Mouse (Mus musculus) G1E (cell line): Measurements from ENCODE around the gene Hsd17b3. TPM values are rescaled to one million over a fixed set of nuclear protein-coding genes. Genes with fewer than 3 reads are reported as not detected.

Source experiments
- ATAC-seq: 2 replicates; pipeline ENCODE4 v1.8.0; 2016; ENCODE audit warnings: mild to moderate bottlenecking; ENCODE audit not compliant: insufficient number of reproducible peaks, poor library complexity, low FRiP score, severe bottlenecking; ENCODE audit errors: extremely low read depth
- DNase-seq: peaks from one replicate; pipeline ENCODE4 v3.0.0; 2012; ENCODE audit warnings: low spot score
- H3K27me3 ChIP-seq: 2 replicates; pipeline ENCODE4 v1.6.1; 2012; ENCODE audit warnings: mild to moderate bottlenecking, low read length, inconsistent platforms; ENCODE audit not compliant: insufficient read depth
- H3K36me3 ChIP-seq: replicated peaks from 2 replicates; pipeline ENCODE3; 2012; ENCODE audit warnings: mild to moderate bottlenecking, inconsistent platforms
- H3K4me1 ChIP-seq: 2 replicates; pipeline ENCODE4 v1.6.1; 2012; ENCODE audit warnings: low read depth, low read length, inconsistent platforms, mixed read lengths; ENCODE audit not compliant: insufficient read depth
- H3K4me3 ChIP-seq: 2 replicates; pipeline ENCODE4 v1.5.1; 2012; ENCODE audit warnings: low read depth, mild to moderate bottlenecking, inconsistent platforms, low read length, moderate library complexity, mixed read lengths
- H3K9me3 ChIP-seq: replicated peaks from 2 replicates; pipeline ENCODE4 v1.6.1; 2012; ENCODE audit warnings: inconsistent platforms
- CTCF ChIP-seq: IDR thresholded peaks from 2 replicates; pipeline ENCODE4 v1.5.1; 2012; ENCODE audit warnings: low read depth, low read length, inconsistent platforms, mixed read lengths
- GATA1 ChIP-seq: IDR thresholded peaks from 2 replicates; pipeline ENCODE4 v1.6.1; 2012; ENCODE audit warnings: borderline replicate concordance, low read length, inconsistent platforms, mixed read lengths
- GATA2 ChIP-seq: IDR thresholded peaks from 2 replicates; pipeline ENCODE4 v1.6.1; 2012; ENCODE audit warnings: low read depth, low read length, inconsistent platforms, borderline replicate concordance
- POLR2AphosphoS5 ChIP-seq: IDR thresholded peaks from 2 replicates; pipeline ENCODE4 v1.6.1; 2012; ENCODE audit warnings: low read depth, low read length, inconsistent platforms; ENCODE audit not compliant: insufficient replicate concordance
- TAL1 ChIP-seq: conservative IDR thresholded peaks from 2 replicates; pipeline ENCODE4 v1.6.1; 2012; ENCODE audit warnings: low read depth, low read length, inconsistent platforms, mixed read lengths
- polyA plus RNA-seq: library from polyadenylated mRNA; stranded (reverse); fragments of >175 nt; gene quantifications from 2 replicates; pipeline ENCODE4 v1.2.3, GENCODE M21; 2012
- total RNA-seq, 2 experiments: library from RNA; stranded (forward) in 1 of 2; stranded (reverse) in 1 of 2; fragments of 200-1000 nt in 1 of 2; fragments of >200 nt in 1 of 2; fragmentation: Nextera tagmentation in 1 of 2; gene quantifications; 2 replicates each; pipeline ENCODE4 v1.2.3; 2014 to 2017

Hsd17b3 gene
- total and polyA plus RNA-seq, 3 experiments, result 0.22 TPM; not detected in 2

- H3K27me3 ChIP-seq, result peaks cover 18% of the 10 kb centered on the region
These were observed 55.8 kb downstream of the Hsd17b3 start for GRCm38 (mm10) chr13:64033181-64033580.

GRCm38 (mm10) chr13:64031254-64031653, 57.8 kb downstream of the Hsd17b3 start:
- H3K4me1 ChIP-seq, result peaks cover 16% of the 10 kb centered on the region
- ATAC-seq, result no peak
- DNase-seq, result no peak
- peaks cover 10% of the 10 kb centered on the region; the same call in 1 of the 2 replicates for H3K27me3 ChIP-seq
- no peaks in the 10 kb centered on the region for H3K9me3 ChIP-seq
- H3K36me3 ChIP-seq, result no peaks in the 10 kb centered on the region
- H3K4me3 ChIP-seq, result no peak overlapping the region
- TF ChIP-seq GATA1, result no peak
- TF ChIP-seq GATA2, result no peak
- TF ChIP-seq TAL1, result no peak
- no peak for TF ChIP-seq CTCF
- TF ChIP-seq POLR2AphosphoS5, result no peak

More at GRCm38 (mm10) chr13:64033181-64033580, 55.8 kb downstream of the Hsd17b3 start:
- H3K4me1 ChIP-seq, result peaks cover 16% of the 10 kb centered on the region
- TF ChIP-seq GATA2, result no peak
- TF ChIP-seq TAL1, result no peak
- no peak for ATAC-seq
- H3K36me3 ChIP-seq, result no peaks in the 10 kb centered on the region
- no peak overlapping the region for H3K4me3 ChIP-seq
- no peak for DNase-seq
- H3K9me3 ChIP-seq, result no peaks in the 10 kb centered on the region

- Histone ChIP-seq H3K36me3 (no peaks in the 10 kb centered on the region), H3K27me3 (peaks cover 10% of the 10 kb centered on the region; the same call in 1 of the 2 replicates), H3K9me3 (no peaks in the 10 kb centered on the region), H3K4me3 (no peak overlapping the region), H3K4me1 (peaks cover 16% of the 10 kb centered on the region)
- TF ChIP-seq POLR2AphosphoS5 (no peak), GATA2 (no peak), TAL1 (no peak), GATA1 (no peak), CTCF (no peak)
- ATAC-seq, result no peak
- no peak for DNase-seq
These were observed 58.2 kb downstream of the Hsd17b3 start for GRCm38 (mm10) chr13:64030792-64031191.

- DNase-seq (no peak), ATAC-seq (no peak)
- no peak overlapping the region for H3K4me3 ChIP-seq
- H3K36me3 ChIP-seq, result no peaks in the 10 kb centered on the region
- H3K9me3 ChIP-seq, result no peaks in the 10 kb centered on the region
- H3K27me3 ChIP-seq, result peaks cover 19% of the 10 kb centered on the region
- no peak for TF ChIP-seq POLR2AphosphoS5
- TF ChIP-seq GATA2, result no peak
- no peak for TF ChIP-seq TAL1
- no peak for TF ChIP-seq CTCF
- no peak for TF ChIP-seq GATA1
- 0 out of 2 replicates have a peak, but pooled peaks cover 5% of the 10 kb centered on the region for H3K4me1 ChIP-seq
These were observed 64.2 kb downstream of the Hsd17b3 start for GRCm38 (mm10) chr13:64024803-64025202.

GRCm38 (mm10) chr13:64022786-64023468, 66.1 kb downstream of the Hsd17b3 start:
- no peaks in the 10 kb centered on the region for H3K9me3 ChIP-seq
- no peak for DNase-seq
- TF ChIP-seq CTCF (no peak), POLR2AphosphoS5 (no peak), TAL1 (no peak), GATA2 (no peak), GATA1 (no peak)

GRCm38 (mm10) chr13:64020902-64021311, 68.1 kb downstream of the Hsd17b3 start:
- DNase-seq (no peak), ATAC-seq (no peak)
- TF ChIP-seq CTCF, result no peak
- TF ChIP-seq GATA1, result no peak
- no peak for TF ChIP-seq POLR2AphosphoS5
- TF ChIP-seq TAL1, result no peak
- TF ChIP-seq GATA2, result no peak
- H3K36me3 ChIP-seq, result no peaks in the 10 kb centered on the region
- peaks cover 23% of the 10 kb centered on the region; the same call in 1 of the 2 replicates for H3K27me3 ChIP-seq
- H3K9me3 ChIP-seq, result no peaks in the 10 kb centered on the region
- 0 out of 2 replicates have a peak, but pooled peaks cover 5% of the 10 kb centered on the region for H3K4me1 ChIP-seq
- H3K4me3 ChIP-seq, result no peak overlapping the region

More at GRCm38 (mm10) chr13:64022786-64023468, 66.1 kb downstream of the Hsd17b3 start:
- no peak overlapping the region for H3K4me3 ChIP-seq
- H3K4me1 ChIP-seq, result 0 out of 2 replicates have a peak, but pooled peaks cover 5% of the 10 kb centered on the region
- no peak for ATAC-seq
- H3K36me3 ChIP-seq, result no peaks in the 10 kb centered on the region
- H3K27me3 ChIP-seq, result peaks cover 23% of the 10 kb centered on the region
